Mouse (Mus musculus) G1E (cell line): Measurements from ENCODE around the gene Nr2f1. TPM values are rescaled to one million over a fixed set of nuclear protein-coding genes. Genes with fewer than 3 reads are reported as not detected.

ENCODE experiments used
- ATAC-seq: 2 replicates; pipeline ENCODE4 v1.8.0; 2016; ENCODE audit warnings: mild to moderate bottlenecking; ENCODE audit not compliant: insufficient number of reproducible peaks, poor library complexity, low FRiP score, severe bottlenecking; ENCODE audit errors: extremely low read depth
- DNase-seq: peaks from one replicate; pipeline ENCODE4 v3.0.0; 2012; ENCODE audit warnings: low spot score
- H3K27me3 ChIP-seq: 2 replicates; pipeline ENCODE4 v1.6.1; 2012; ENCODE audit warnings: mild to moderate bottlenecking, low read length, inconsistent platforms; ENCODE audit not compliant: insufficient read depth
- H3K36me3 ChIP-seq: replicated peaks from 2 replicates; pipeline ENCODE3; 2012; ENCODE audit warnings: mild to moderate bottlenecking, inconsistent platforms
- H3K4me1 ChIP-seq: 2 replicates; pipeline ENCODE4 v1.6.1; 2012; ENCODE audit warnings: low read depth, low read length, inconsistent platforms, mixed read lengths; ENCODE audit not compliant: insufficient read depth
- H3K4me3 ChIP-seq: 2 replicates; pipeline ENCODE4 v1.5.1; 2012; ENCODE audit warnings: low read depth, mild to moderate bottlenecking, inconsistent platforms, low read length, moderate library complexity, mixed read lengths
- H3K9me3 ChIP-seq: replicated peaks from 2 replicates; pipeline ENCODE4 v1.6.1; 2012; ENCODE audit warnings: inconsistent platforms
- CTCF ChIP-seq: IDR thresholded peaks from 2 replicates; pipeline ENCODE4 v1.5.1; 2012; ENCODE audit warnings: low read depth, low read length, inconsistent platforms, mixed read lengths
- GATA1 ChIP-seq: IDR thresholded peaks from 2 replicates; pipeline ENCODE4 v1.6.1; 2012; ENCODE audit warnings: borderline replicate concordance, low read length, inconsistent platforms, mixed read lengths
- GATA2 ChIP-seq: IDR thresholded peaks from 2 replicates; pipeline ENCODE4 v1.6.1; 2012; ENCODE audit warnings: low read depth, low read length, inconsistent platforms, borderline replicate concordance
- POLR2AphosphoS5 ChIP-seq: IDR thresholded peaks from 2 replicates; pipeline ENCODE4 v1.6.1; 2012; ENCODE audit warnings: low read depth, low read length, inconsistent platforms; ENCODE audit not compliant: insufficient replicate concordance
- TAL1 ChIP-seq: conservative IDR thresholded peaks from 2 replicates; pipeline ENCODE4 v1.6.1; 2012; ENCODE audit warnings: low read depth, low read length, inconsistent platforms, mixed read lengths
- polyA plus RNA-seq: library from polyadenylated mRNA; stranded (reverse); fragments of >175 nt; gene quantifications from 2 replicates; pipeline ENCODE4 v1.2.3, GENCODE M21; 2012
- total RNA-seq, 2 experiments: library from RNA; stranded (forward) in 1 of 2; stranded (reverse) in 1 of 2; fragments of 200-1000 nt in 1 of 2; fragments of >200 nt in 1 of 2; fragmentation: Nextera tagmentation in 1 of 2; gene quantifications; 2 replicates each; pipeline ENCODE4 v1.2.3; 2014 to 2017

Nr2f1 gene
- total and polyA plus RNA-seq, 3 experiments = 0.05 to 0.83 (median 0.05) TPM

DNA sequence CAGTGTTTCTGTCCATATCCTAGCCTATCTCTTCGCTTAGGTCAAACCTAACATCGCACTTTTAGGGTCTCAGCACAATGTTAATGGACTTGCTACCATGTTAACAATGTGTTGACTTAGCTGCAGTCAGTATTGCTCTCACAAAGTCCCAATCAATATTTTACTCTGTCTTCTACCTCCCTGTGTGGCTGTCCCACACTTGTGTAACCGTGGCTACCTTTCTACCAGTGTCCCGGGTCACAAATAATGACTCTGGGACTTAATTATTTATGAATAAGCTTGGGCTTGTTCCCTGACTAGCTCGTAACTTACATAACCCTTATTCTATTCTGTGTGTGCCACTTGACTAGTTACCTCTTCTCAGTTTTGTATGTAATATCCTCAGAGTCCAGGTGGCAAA is 42.1 kb downstream of the Nr2f1 start:
- DNase-seq = no peak
- H3K27me3 ChIP-seq = no peaks in the 10 kb centered on the region
- no peaks in the 10 kb centered on the region for H3K4me1 ChIP-seq
- H3K9me3 ChIP-seq = no peaks in the 10 kb centered on the region
- TF ChIP-seq TAL1 (no peak), GATA2 (no peak), POLR2AphosphoS5 (no peak), GATA1 (no peak), CTCF (no peak)
- no peak overlapping the region for H3K4me3 ChIP-seq
- no peak for ATAC-seq
- no peaks in the 10 kb centered on the region for H3K36me3 ChIP-seq

Other genes starting within 250 kb of the Nr2f1 start
- 3.2 and 3.7 TPM in 2 replicates for gene Pou5f2, start 174.9 kb downstream of the Nr2f1 start, total RNA-seq (2014; fragmentation: Nextera tagmentation)
- 0.71 and 1.0 TPM in 2 replicates for gene Pou5f2, start 174.9 kb downstream of the Nr2f1 start, total RNA-seq (2017)
- gene Pou5f2, start 174.9 kb downstream of the Nr2f1 start, polyA plus RNA-seq = 0.05 and 0.08 TPM in 2 replicates